18 mouse cellular contexts compared by ENCODE assay signal in genomic region chr17:84305074-84305473, GRCm38 (mm10).
"Had no signal": no experiment of that assay in that cellular context is flagged by ENCODE, and none has a peak within 500 bp of the region (broad histone marks: within the 10 kb centered on the region; RNA-seq: fewer than 3 reads in every experiment).

No protein-coding gene starts in this region.

- H3K27ac ChIP-seq: hindbrain, postnatal 0 days; kidney, embryonic 15.5 days; midbrain, embryonic 10.5 days; midbrain, embryonic 13.5 days; neural tube, embryonic 13.5 days; stomach, embryonic 15.5 days had no signal

- H3K4me3 ChIP-seq: kidney, embryonic 15.5 days; megakaryocyte, embryonic 14.5 days; midbrain, embryonic 10.5 days; midbrain, embryonic 13.5 days; myocyte; neural tube, embryonic 13.5 days; stomach, embryonic 15.5 days had no signal

- H3K27me3 ChIP-seq: kidney, embryonic 15.5 days; megakaryocyte, embryonic 14.5 days; midbrain, embryonic 13.5 days; neural tube, embryonic 13.5 days; stomach, embryonic 15.5 days had no signal

- DNase-seq: kidney, adult 11 months; kidney, adult 8-10 months; kidney, postnatal 10 days; kidney, postnatal 36 days; lung, embryonic 14.5 days; lung, postnatal 10 days; lung, postnatal 36 days; thymus, postnatal 25 days had no signal

- H3K9me3 ChIP-seq: kidney, embryonic 15.5 days; megakaryocyte, embryonic 14.5 days; midbrain, embryonic 10.5 days; midbrain, embryonic 13.5 days; neural tube, embryonic 13.5 days; stomach, embryonic 15.5 days had no signal

- ATAC-seq: hindbrain, postnatal 0 days; inflammation-experienced regulatory T-cells, adult 6 months; midbrain, embryonic 13.5 days; midbrain, embryonic 16.5 days had no signal

- H3K9ac ChIP-seq: kidney, embryonic 15.5 days; lung, embryonic 14.5 days; midbrain, embryonic 13.5 days; neural tube, embryonic 13.5 days; stomach, embryonic 15.5 days had no signal

- H3K4me1 ChIP-seq: kidney, embryonic 15.5 days; midbrain, embryonic 13.5 days; neural tube, embryonic 13.5 days had no signal

- H3K4me2 ChIP-seq: kidney, embryonic 15.5 days; lung, embryonic 14.5 days; midbrain, embryonic 13.5 days; neural tube, embryonic 13.5 days; stomach, embryonic 15.5 days had no signal
